Mouse (Mus musculus) embryonic facial prominence, embryonic 12.5 days (tissue): ENCODE measurements around the gene Plekhh2. TPM values are rescaled to one million over a fixed set of nuclear protein-coding genes. Genes with fewer than 3 reads are reported as not detected.
A peak's percentile ranks its signal among the peaks of the same experiment; 100 is the strongest.

ENCODE experiments used
- ATAC-seq: fragments of 200-750 bp; cut with Nextera tagmentation; 2 replicates; pipeline ENCODE4 v1.8.0; 2017; ENCODE audit not compliant: insufficient number of reproducible peaks, insufficient read depth, low FRiP score, low TSS enrichment
- H3K27ac ChIP-seq: fragments of 300-500 bp; sonication (generic); 2 replicates; pipeline ENCODE4 v1.5.1; 2016; ENCODE audit warnings: mild to moderate bottlenecking
- H3K27me3 ChIP-seq: fragments of 300-500 bp; sonication (generic); 2 replicates; pipeline ENCODE4 v1.6.1; 2016; ENCODE audit warnings: mild to moderate bottlenecking, moderate library complexity
- H3K36me3 ChIP-seq: fragments of 300-500 bp; sonication (generic); 2 replicates; pipeline ENCODE4 v1.6.1; 2016; ENCODE audit warnings: mild to moderate bottlenecking
- H3K4me1 ChIP-seq: fragments of 300-500 bp; sonication (generic); 2 replicates; pipeline ENCODE4 v1.6.1; 2016
- H3K4me2 ChIP-seq: fragments of 300-500 bp; sonication (generic); replicated peaks from 2 replicates; pipeline ENCODE4 v1.6.1; 2016; ENCODE audit warnings: mild to moderate bottlenecking, moderate library complexity
- H3K4me3 ChIP-seq: fragments of 300-500 bp; sonication (generic); 2 replicates; pipeline ENCODE4 v1.5.1; 2016; ENCODE audit warnings: mild to moderate bottlenecking
- H3K9ac ChIP-seq: fragments of 300-500 bp; sonication (generic); 2 replicates; pipeline ENCODE4 v1.6.1; 2016; ENCODE audit warnings: mild to moderate bottlenecking, moderate library complexity
- H3K9me3 ChIP-seq: fragments of 300-500 bp; sonication (generic); 2 replicates; pipeline ENCODE4 v1.6.1; 2016; ENCODE audit warnings: mild to moderate bottlenecking, moderate library complexity
- WGBS: fragments of 180-500 bp; shearing (Covaris S2); methylation state at CpG from one replicate; pipeline ENCODE4 v1.1.7; 2016; 5-methylcytosine and 5-hydroxymethylcytosine counted together
- polyA plus RNA-seq: library from polyadenylated mRNA; unstranded; fragments of >200 nt; fragmentation: Nextera tagmentation; extraction: Ambion mirVana; gene quantifications from 2 replicates; pipeline ENCODE4 v1.2.1, GENCODE M21; 2016

Plekhh2 gene
- polyA plus RNA-seq, 1 experiment from 2014 or later: 7.7 TPM

DNA sequence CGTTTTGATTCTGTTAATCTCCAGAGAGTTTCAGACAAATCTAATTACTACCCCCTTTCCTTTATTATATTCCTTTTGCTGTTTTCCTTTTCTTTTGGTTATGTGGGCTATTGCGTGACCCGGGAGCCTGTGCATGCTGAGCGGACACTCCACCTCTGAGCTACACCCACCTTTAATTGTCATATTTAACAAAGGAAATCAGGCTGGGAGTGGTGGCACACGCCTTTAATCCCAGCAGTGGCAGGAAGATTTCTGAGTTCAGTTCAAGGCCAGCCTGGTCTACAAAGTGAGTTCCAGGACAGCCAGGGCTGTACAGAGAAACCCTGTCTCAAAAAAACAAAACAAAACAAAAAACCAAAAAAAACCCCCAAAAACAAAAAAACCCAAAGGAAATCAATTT lies 14.7 kb upstream of the Plekhh2 start:
- H3K36me3 ChIP-seq: no peaks in the 10 kb centered on the region
- H3K27me3 ChIP-seq: no peaks in the 10 kb centered on the region
- WGBS: 88% methylated on average over 5 of the region's 5 CpGs
- no peaks in the 10 kb centered on the region for H3K9me3 ChIP-seq
- no peak overlapping the region for H3K9ac ChIP-seq
- no peak overlapping the region for H3K4me3 ChIP-seq
- no peaks in the 10 kb centered on the region for H3K4me1 ChIP-seq
- no peak for ATAC-seq
- H3K4me2 ChIP-seq: no peak overlapping the region
- no peak overlapping the region for H3K27ac ChIP-seq

DNA sequence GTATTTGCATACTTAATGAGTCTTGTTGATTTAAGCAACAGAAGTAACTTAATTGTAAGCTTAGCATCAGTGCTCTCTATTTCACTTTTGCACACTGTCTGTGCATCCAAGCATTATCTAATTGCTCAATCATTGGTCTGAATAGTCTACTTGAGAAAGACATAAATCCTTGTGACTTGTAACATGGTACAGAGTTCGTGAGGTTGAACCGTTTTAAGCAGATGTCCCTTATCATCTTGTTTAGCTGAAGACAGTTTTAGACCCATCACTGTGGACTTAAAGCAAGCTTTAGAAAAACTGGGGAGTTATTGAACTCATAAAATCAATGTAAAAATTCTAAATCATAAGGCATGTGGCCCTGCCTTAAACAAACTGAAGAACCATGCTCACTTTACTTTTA lies 14.1 kb upstream of the Plekhh2 start:
- H3K9ac ChIP-seq: no peak overlapping the region
- H3K27ac ChIP-seq: no peak overlapping the region
- ATAC-seq: no peak
- no peaks in the 10 kb centered on the region for H3K4me1 ChIP-seq
- H3K27me3 ChIP-seq: no peaks in the 10 kb centered on the region
- no peaks in the 10 kb centered on the region for H3K9me3 ChIP-seq
- no peak overlapping the region for H3K4me2 ChIP-seq
- H3K36me3 ChIP-seq: no peaks in the 10 kb centered on the region
- H3K4me3 ChIP-seq: no peak overlapping the region
- WGBS: 78% methylated on average over 2 of the region's 2 CpGs

DNA sequence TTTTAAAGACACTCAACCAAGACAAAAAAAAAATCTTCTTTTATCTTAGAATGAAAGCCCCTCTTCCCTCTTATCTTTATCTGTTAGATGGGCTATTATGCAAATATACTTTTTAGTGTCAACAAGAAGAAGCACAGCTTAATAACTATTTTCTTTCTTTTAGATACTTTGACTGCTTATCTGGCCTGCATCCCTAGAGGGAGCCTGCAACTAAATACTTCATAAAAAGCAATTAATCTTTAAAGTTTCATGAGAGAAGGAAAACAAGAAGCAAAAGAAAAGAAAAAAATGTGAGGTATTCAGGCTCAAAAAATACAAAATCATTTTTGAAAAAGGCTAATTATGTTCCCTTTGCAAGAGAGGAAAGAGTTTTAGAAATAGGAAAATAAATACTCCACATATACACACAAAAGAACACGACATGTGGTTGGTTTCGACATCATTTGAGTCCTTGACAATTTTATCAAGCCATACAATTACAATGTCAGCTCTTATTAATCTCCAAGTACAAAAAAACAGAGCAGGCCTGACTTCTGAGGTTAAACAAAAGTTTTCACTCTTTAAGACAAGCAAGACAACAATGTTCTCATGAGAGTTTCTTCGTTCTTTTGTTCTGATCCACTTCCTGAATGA lies 13.6 kb upstream of the Plekhh2 start:
- ATAC-seq: no peak
- no peak overlapping the region for H3K4me3 ChIP-seq
- H3K9ac ChIP-seq: no peak overlapping the region
- no peaks in the 10 kb centered on the region for H3K9me3 ChIP-seq
- no peaks in the 10 kb centered on the region for H3K27me3 ChIP-seq
- no peak overlapping the region for H3K4me2 ChIP-seq
- H3K4me1 ChIP-seq: no peaks in the 10 kb centered on the region
- 50% methylated on average over 3 of the region's 3 CpGs for WGBS
- no peak overlapping the region for H3K27ac ChIP-seq
- no peaks in the 10 kb centered on the region for H3K36me3 ChIP-seq

DNA sequence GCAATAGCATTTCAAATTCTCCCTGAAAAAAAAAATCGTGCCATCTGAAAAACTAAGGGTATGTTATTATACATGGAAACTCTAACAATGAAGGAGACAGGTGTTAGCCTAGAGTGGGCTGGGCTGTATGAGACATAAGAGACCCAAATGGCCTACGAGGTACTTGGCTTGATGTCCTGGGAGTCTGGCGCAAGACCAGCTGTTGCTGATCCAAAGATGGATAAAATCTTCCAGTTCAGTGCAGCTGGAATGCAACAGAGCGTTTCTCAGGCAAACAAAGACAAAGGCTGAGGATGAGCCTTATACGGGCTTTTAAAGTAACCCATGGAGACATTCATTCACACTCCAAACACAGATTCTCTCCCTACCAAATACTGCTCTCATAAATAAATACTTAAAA lies 13.1 kb upstream of the Plekhh2 start:
- 47% methylated on average over 5 of the region's 5 CpGs for WGBS
- Histone ChIP-seq H3K36me3 (no peaks in the 10 kb centered on the region), H3K9me3 (no peaks in the 10 kb centered on the region)

DNA sequence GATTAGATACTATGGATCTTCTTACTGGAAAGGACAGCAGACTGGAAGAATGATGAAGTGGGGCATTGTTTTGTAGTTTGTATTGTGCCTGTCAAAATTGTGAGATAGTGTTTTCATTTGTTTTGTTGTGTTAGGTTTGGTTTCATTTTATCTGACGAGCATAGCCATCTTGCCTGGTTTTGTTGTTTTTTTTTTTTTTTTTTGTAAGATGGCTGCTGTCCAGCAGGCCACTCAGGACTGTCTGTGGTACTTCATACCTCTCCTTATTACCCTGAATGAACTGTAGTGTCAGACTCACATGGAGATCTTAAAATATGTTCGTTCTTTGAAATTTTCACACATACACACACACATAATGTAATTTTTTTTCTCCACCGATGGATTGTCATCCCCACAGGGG lies 9.4 kb upstream of the Plekhh2 start:
- Histone ChIP-seq H3K27ac (no peak overlapping the region), H3K4me1 (no peaks in the 10 kb centered on the region), H3K4me2 (no peak overlapping the region), H3K4me3 (no peak overlapping the region), H3K27me3 (0 out of 2 replicates have a peak, but pooled peaks cover 2% of the 10 kb centered on the region), H3K9me3 (no peaks in the 10 kb centered on the region), H3K9ac (no peak overlapping the region), H3K36me3 (no peaks in the 10 kb centered on the region)
- 79% methylated on average over 3 of the region's 3 CpGs for WGBS
- ATAC-seq: no peak

More for the DNA sequence above, 13.1 kb upstream of the Plekhh2 start:
- Histone ChIP-seq H3K27ac (0 out of 2 replicates have a peak overlapping the region, but pooled peaks have one; percentile 41), H3K9ac (no peak overlapping the region), H3K27me3 (no peaks in the 10 kb centered on the region), H3K4me1 (no peaks in the 10 kb centered on the region), H3K4me2 (no peak overlapping the region), H3K4me3 (no peak overlapping the region)
- no peak for ATAC-seq

DNA sequence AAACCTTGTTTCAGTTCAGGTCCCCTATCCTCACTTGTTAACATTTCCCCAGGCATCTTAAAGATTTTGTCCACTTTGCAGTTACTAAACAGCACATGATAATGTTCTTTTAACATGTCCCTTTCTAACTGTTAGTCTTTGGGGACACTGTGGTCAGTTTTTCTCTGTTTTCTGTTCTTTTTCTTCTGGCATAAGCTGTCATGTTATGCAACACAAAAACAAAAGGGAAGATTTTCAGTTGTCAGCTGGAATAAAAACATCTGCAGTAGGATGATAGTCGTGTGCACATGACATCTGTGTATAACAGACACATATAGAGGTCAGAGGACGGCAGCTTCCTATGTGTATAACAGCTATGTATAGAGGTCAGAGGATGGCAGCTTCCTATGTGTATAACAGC lies 5.8 kb upstream of the Plekhh2 start:
- Histone ChIP-seq H3K4me3 (no peak overlapping the region), H3K9me3 (no peaks in the 10 kb centered on the region), H3K4me2 (no peak overlapping the region), H3K36me3 (no peaks in the 10 kb centered on the region), H3K9ac (no peak overlapping the region), H3K27me3 (0 out of 2 replicates have a peak, but pooled peaks cover 2% of the 10 kb centered on the region), H3K4me1 (peaks cover 7% of the 10 kb centered on the region; the same call in 1 of the 2 replicates), H3K27ac (no peak overlapping the region)
- 70% methylated on average over 2 of the region's 2 CpGs for WGBS
- ATAC-seq: no peak

DNA sequence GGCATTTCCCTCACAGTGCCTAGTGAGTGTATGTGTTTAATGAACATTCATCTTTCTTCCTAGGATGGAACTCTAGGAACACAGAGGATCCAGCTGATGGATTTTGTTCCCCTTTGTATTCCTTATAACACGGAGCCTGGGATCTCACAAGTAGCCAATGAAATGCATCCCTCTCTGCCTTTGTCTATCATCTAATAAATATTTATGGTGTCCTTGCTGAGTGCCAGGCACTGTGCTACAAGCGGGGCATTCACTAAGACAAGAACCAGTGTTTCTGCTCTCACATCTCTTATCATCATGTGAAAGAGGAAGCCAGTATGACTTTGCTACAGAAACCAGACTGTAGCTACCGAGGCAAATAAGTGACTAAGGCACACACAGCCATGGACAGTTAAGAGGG lies 3.0 kb upstream of the Plekhh2 start:
- no peak overlapping the region for H3K4me2 ChIP-seq
- H3K36me3 ChIP-seq: no peaks in the 10 kb centered on the region
- no peaks in the 10 kb centered on the region for H3K9me3 ChIP-seq
- no peak overlapping the region for H3K4me3 ChIP-seq
- peaks cover 14% of the 10 kb centered on the region; the same call in 1 of the 2 replicates for H3K4me1 ChIP-seq
- no peak for ATAC-seq
- 81% methylated on average over 3 of the region's 3 CpGs for WGBS
- H3K9ac ChIP-seq: no peak overlapping the region
- H3K27me3 ChIP-seq: 0 out of 2 replicates have a peak, but pooled peaks cover 2% of the 10 kb centered on the region
- no peak overlapping the region for H3K27ac ChIP-seq

DNA sequence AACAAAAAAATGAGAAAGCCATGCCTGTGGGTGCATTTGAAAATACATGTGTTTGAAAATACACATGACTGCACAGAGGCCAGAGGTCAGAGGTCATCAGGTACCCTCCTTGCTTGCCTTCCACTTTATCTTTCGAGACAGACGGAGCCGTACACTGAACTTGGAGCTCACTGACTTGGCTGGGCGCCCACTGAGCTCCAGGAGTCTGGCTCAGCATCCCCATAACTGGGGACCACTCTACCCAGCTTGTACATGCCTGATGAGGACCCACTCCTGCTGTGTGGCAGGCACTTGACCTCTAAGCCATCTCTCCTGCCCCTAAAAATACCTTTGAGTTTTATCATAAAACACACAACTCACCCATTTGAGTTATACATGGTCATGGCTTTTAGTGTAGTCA lies 2.5 kb upstream of the Plekhh2 start:
- Histone ChIP-seq H3K36me3 (no peaks in the 10 kb centered on the region), H3K4me2 (no peak overlapping the region), H3K27ac (no peak overlapping the region), H3K27me3 (0 out of 2 replicates have a peak, but pooled peaks cover 2% of the 10 kb centered on the region), H3K9ac (no peak overlapping the region), H3K9me3 (no peaks in the 10 kb centered on the region), H3K4me3 (no peak overlapping the region), H3K4me1 (peaks cover 14% of the 10 kb centered on the region; the same call in 1 of the 2 replicates)
- 77% methylated on average over 4 of the region's 4 CpGs for WGBS
- no peak for ATAC-seq

DNA sequence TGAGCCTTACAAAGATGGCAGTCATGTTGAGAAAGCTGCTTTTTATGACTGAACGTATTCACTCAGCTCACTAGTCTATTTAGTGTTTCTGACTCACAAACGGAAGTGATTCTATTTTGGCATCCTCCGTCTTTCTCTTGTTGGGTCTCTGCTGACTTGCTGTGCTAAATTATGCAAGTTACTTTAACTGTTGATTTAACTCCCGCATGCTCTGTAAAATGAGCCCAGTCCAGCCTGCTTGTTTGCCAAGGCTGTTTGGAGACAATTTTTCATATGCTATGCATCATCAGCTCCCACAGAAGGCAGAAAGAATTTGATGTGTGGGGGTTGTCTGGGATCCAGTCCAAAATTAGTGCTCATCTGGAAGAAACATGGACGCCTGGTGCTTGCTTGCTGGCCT lies 1.3 kb upstream of the Plekhh2 start:
- Histone ChIP-seq H3K9ac (no peak overlapping the region), H3K4me1 (peaks cover 14% of the 10 kb centered on the region; the same call in 1 of the 2 replicates), H3K4me3 (no peak overlapping the region), H3K4me2 (no peak overlapping the region), H3K9me3 (no peaks in the 10 kb centered on the region), H3K27me3 (0 out of 2 replicates have a peak, but pooled peaks cover 2% of the 10 kb centered on the region), H3K36me3 (no peaks in the 10 kb centered on the region), H3K27ac (peak overlapping the region; percentile 63)
- WGBS: 41% methylated on average over 5 of the region's 5 CpGs
- ATAC-seq: no peak

DNA sequence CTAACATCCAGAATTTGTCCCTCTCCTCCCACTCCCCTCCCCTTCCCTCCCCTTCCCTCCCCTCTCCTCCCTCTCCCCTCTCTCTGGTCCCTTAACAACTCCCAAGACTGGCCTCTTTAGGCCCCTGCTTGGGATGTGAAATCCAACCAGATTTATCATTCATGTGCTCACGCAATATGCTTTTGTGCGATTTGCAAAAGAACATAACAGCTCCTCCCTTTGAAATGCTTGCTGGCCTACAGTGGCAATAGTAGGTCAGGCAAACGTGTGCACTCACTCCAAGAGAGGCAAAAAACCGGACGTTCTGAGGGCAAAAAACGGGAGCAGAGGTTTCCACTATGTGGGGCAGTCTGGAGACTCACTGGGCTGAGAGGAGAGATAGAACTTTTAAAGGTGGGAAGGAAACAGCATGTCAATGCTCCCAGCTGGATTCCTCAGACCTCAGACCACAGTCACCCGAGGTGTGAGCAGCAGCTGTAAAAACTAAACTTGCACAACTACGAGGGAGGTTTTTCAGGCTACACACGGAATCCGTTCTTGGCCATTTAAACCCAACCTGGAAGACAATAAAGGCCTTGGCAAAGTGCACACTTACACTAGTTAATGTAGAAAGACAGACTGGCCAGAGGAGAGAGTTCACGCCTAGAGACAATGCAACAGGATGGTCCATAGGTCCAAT lies 595 bp upstream of the Plekhh2 start:
- Histone ChIP-seq H3K9me3 (no peaks in the 10 kb centered on the region), H3K4me3 (peak overlapping the region; percentile 79), H3K36me3 (no peaks in the 10 kb centered on the region), H3K9ac (peak overlapping the region; percentile 78), H3K4me2 (peak overlapping the region; percentile 89), H3K4me1 (peaks cover 14% of the 10 kb centered on the region; the same call in 1 of the 2 replicates), H3K27ac (peak overlapping the region; percentile 56), H3K27me3 (no peaks in the 10 kb centered on the region)
- no peak for ATAC-seq
- whole genome bisulfite sequencing: 30% methylated on average over 11 of the region's 11 CpGs

DNA sequence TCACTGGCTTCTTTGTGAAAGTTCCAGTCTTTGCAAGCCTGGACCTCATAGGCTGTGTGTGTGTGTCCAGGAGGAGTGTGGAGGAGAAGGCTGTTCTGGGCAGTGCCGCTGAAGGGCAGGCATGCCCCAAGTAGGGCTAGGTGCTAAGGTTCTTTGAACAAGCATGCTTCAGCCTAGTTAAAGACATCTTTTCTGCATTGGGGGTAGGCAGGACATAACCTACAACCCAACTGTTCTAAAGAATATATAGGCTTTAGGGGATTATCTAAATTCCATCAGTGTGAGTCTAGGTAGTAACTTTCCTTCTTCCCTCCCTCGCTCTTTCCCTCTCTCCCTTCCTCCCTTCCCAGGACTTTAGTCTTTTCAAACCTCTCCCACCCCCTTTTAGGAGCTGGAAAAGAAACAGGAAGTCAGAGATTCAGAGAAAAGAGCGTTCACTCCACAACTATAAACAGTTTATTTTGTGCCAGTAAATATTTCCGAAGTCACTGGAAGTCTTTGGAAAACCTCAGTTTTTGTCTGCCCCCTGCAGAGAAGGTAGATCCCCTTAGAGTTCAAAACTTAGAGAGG lies 906 bp downstream of the Plekhh2 start:
- H3K9me3 ChIP-seq: no peaks in the 10 kb centered on the region
- peak overlapping the region; percentile 63; the same call in 1 of the 2 replicates for H3K27ac ChIP-seq
- no peaks in the 10 kb centered on the region for H3K27me3 ChIP-seq
- H3K36me3 ChIP-seq: no peaks in the 10 kb centered on the region
- peak overlapping the region; percentile 79 for H3K4me3 ChIP-seq
- peak overlapping the region; percentile 78 for H3K9ac ChIP-seq
- no peak for ATAC-seq
- peaks cover 14% of the 10 kb centered on the region; the same call in 1 of the 2 replicates for H3K4me1 ChIP-seq
- peak overlapping the region; percentile 89 for H3K4me2 ChIP-seq
- WGBS: 31% methylated on average over 4 of the region's 4 CpGs

DNA sequence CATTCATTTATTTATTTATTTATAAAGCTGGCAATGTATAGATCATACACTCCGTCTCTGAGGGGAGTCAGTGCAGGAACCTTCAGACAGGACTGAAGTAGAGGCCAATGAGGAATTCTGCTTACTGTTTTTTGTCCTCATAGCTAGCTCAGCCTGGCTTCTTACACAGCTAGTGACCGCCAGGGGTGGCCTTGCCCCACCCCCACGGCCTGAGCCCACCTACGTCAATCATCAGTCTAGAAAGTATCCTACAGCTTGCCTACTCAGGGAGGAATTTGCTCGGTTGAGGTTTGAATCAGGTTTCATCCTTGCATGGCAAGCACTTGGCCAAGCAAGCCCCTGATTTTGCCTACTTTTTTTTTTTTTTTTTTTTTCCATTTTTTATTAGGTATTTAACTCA lies 4.2 kb downstream of the Plekhh2 start:
- Histone ChIP-seq H3K9ac (no peak overlapping the region), H3K4me3 (no peak overlapping the region), H3K36me3 (no peaks in the 10 kb centered on the region), H3K9me3 (no peaks in the 10 kb centered on the region), H3K4me1 (peaks cover 7% of the 10 kb centered on the region; the same call in 1 of the 2 replicates), H3K27me3 (no peaks in the 10 kb centered on the region), H3K4me2 (no peak overlapping the region), H3K27ac (no peak overlapping the region)
- 64% methylated on average over 5 of the region's 5 CpGs for WGBS
- ATAC-seq: no peak
